Mouse (Mus musculus) hindbrain, embryonic 10.5 days (tissue): Measurements from ENCODE around the gene Ttc36. TPM values are rescaled to one million over a fixed set of nuclear protein-coding genes. Genes with fewer than 3 reads are reported as not detected.
"Not testable (repeated sequence)": the region's sequence is repeated elsewhere in the genome, so short reads cannot be mapped to it uniquely, and the experiment has no call there.

ENCODE experiments used
- DNase-seq: peaks from one replicate; pipeline ENCODE4 v3.0.0-alpha.2; 2017; ENCODE audit warnings: low spot score
- H3K27ac ChIP-seq: fragments of 300-500 bp; sonication (generic); 2 replicates; pipeline ENCODE4 v1.5.1; 2016; ENCODE audit warnings: mild to moderate bottlenecking, moderate library complexity
- H3K27me3 ChIP-seq: fragments of 300-500 bp; sonication (generic); 2 replicates; pipeline ENCODE4 v1.6.1; 2016; ENCODE audit warnings: mild to moderate bottlenecking; ENCODE audit not compliant: poor library complexity, insufficient read depth, severe bottlenecking
- H3K36me3 ChIP-seq: fragments of 300-500 bp; sonication (generic); 2 replicates; pipeline ENCODE4 v1.6.1; 2016; ENCODE audit warnings: mild to moderate bottlenecking, moderate library complexity
- H3K4me1 ChIP-seq: fragments of 300-500 bp; sonication (generic); replicated peaks from 2 replicates; pipeline ENCODE4 v1.6.1; 2016; ENCODE audit warnings: mild to moderate bottlenecking
- H3K4me3 ChIP-seq: fragments of 300-500 bp; sonication (generic); 2 replicates; pipeline ENCODE4 v1.5.1; 2016; ENCODE audit warnings: mild to moderate bottlenecking, moderate library complexity
- H3K9me3 ChIP-seq: fragments of 300-500 bp; sonication (generic); 2 replicates; pipeline ENCODE4 v1.6.1; 2016; ENCODE audit warnings: mild to moderate bottlenecking, moderate library complexity
- WGBS: fragments of 180-500 bp; shearing (Covaris S2); methylation state at CpG from one replicate; pipeline ENCODE4 v1.1.7; 2016; 5-methylcytosine and 5-hydroxymethylcytosine counted together
- polyA plus RNA-seq: library from polyadenylated mRNA; unstranded; fragments of >200 nt; fragmentation: Nextera tagmentation; extraction: Ambion mirVana; gene quantifications from 2 replicates; pipeline ENCODE4 v1.2.1, GENCODE M21; 2016

The Ttc36 gene
- polyA plus RNA-seq, 1 experiment from 2014 or later, result 0.75 TPM

DNA sequence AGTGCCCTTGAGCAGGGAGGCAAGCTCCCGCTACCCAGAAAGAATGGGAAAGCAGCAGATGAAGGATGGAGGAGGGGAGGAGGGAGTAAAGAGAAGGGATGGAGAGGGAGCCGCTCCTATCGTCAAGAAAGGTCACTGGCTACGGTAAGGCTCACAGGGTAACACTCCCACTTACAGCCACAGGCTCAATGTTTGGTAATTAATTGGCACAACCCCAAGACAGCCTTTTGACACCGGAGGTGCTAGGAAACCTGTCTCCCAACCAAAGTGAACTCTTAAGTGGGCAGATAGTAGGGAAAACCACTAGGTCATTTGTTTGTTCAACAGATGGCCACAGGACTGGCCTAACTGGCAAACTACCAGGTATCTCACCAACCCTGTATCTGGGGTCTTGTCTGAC is 4.3 kb upstream of the Ttc36 start:
- H3K27ac ChIP-seq, result no peak overlapping the region
- H3K36me3 ChIP-seq, result peaks cover 77% of the 10 kb centered on the region
- 74% methylated on average over 5 of the region's 5 CpGs for WGBS
- H3K4me1 ChIP-seq, result no peaks in the 10 kb centered on the region
- DNase-seq, result no peak
- H3K9me3 ChIP-seq, result no peaks in the 10 kb centered on the region
- peaks cover 4% of the 10 kb centered on the region; the same call in 1 of the 2 replicates for H3K27me3 ChIP-seq
- H3K4me3 ChIP-seq, result no peak overlapping the region

DNA sequence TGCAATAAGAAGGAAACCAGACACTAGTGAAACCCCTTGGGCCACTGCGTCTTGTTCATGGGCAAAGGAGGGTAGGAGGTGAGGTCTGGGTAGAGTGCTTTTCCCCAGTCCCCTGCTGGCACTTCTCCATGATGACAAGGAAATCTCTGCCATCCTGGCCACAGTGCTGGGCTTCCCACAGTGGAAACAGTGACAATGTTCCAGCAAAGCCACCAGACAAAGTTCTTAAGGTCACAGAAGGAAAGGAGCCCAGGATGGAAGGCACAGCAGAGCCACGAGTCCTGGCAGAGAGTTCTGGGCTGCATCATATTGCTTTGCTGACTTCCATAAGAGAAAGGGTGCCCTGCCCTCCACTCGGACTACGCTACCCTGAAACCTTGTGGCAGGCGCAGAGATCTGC is 2.7 kb upstream of the Ttc36 start:
- Histone ChIP-seq H3K4me1 (no peaks in the 10 kb centered on the region), H3K36me3 (peaks cover 61% of the 10 kb centered on the region), H3K4me3 (no peak overlapping the region), H3K27ac (no peak overlapping the region), H3K9me3 (no peaks in the 10 kb centered on the region), H3K27me3 (peaks cover 20% of the 10 kb centered on the region)
- WGBS, result 98% methylated on average over 5 of the region's 5 CpGs
- DNase-seq, result no peak

DNA sequence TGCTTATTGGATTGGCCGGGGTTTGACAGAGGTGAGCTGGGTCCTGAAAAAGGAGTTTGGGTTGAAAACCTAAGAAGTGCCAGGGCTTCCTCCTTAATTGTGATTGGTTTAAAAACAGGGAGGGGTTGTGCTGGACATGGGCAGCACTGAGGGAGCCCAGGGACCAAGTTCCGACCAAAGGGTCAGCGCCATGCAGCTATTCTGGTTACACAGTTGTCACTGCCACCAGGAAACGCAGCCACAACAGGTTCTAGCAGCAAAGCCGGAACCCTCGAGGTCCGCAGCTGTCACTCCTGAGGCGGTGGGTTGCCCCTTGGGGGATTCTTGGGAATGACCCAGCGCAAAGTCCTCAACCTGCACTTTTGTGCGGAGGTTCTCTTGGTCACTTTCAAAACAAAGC is 1.8 kb upstream of the Ttc36 start:
- Histone ChIP-seq H3K4me3 (no peak overlapping the region), H3K4me1 (peaks cover 8% of the 10 kb centered on the region), H3K36me3 (peaks cover 52% of the 10 kb centered on the region), H3K27me3 (peaks cover 28% of the 10 kb centered on the region), H3K9me3 (no peaks in the 10 kb centered on the region), H3K27ac (no peak overlapping the region)
- WGBS, result 92% methylated on average over 10 of the region's 10 CpGs
- no peak for DNase-seq

DNA sequence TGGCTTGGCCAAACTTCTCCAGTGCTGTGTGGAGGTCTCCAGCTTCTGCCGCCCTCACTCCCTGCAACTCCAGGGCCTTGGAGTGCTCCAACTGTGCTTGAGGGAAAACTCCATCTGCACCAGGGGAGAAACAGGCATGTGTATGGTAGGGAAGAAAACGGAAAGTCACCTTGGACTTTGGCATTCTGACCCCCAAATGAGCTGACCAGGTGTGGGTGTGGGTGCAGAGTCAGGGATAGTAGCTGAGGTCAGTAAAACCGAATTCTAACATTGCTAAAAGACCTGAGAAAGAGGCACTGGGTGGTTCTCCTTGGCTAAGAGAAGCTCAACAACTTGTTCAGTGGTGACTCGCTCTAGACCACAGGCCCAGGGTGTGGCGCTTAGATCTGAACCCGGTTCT is 1.2 kb downstream of the Ttc36 start:
- Histone ChIP-seq H3K4me3 (no peak overlapping the region), H3K36me3 (peaks cover 22% of the 10 kb centered on the region), H3K9me3 (no peaks in the 10 kb centered on the region), H3K4me1 (peaks cover 25% of the 10 kb centered on the region), H3K27me3 (peaks cover 48% of the 10 kb centered on the region), H3K27ac (no peak overlapping the region)
- WGBS, result 83% methylated on average over 6 of the region's 6 CpGs
- DNase-seq, result no peak

DNA sequence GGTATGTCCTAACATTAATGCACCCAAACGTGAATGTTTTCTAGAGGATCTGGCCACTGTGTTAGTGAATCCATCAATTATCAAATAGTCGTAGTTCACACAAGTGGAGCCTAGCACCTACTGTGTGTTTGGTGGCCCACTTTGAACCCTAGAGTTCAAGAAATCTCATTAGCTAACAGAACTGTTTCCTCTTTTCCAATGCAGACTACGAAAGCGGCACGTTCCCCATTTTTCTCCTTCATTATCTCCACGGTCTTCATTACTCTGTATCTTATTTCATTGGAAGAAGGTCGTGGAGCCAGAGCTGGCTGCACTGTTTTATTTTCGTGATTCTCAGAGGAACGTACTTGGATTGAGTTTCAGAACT is 2.9 kb downstream of the Ttc36 start:
- peaks cover 54% of the 10 kb centered on the region for H3K27me3 ChIP-seq
- peak overlapping the region; percentile 87 for H3K27ac ChIP-seq
- WGBS, result 45% methylated on average over 9 of the region's 9 CpGs

DNA sequence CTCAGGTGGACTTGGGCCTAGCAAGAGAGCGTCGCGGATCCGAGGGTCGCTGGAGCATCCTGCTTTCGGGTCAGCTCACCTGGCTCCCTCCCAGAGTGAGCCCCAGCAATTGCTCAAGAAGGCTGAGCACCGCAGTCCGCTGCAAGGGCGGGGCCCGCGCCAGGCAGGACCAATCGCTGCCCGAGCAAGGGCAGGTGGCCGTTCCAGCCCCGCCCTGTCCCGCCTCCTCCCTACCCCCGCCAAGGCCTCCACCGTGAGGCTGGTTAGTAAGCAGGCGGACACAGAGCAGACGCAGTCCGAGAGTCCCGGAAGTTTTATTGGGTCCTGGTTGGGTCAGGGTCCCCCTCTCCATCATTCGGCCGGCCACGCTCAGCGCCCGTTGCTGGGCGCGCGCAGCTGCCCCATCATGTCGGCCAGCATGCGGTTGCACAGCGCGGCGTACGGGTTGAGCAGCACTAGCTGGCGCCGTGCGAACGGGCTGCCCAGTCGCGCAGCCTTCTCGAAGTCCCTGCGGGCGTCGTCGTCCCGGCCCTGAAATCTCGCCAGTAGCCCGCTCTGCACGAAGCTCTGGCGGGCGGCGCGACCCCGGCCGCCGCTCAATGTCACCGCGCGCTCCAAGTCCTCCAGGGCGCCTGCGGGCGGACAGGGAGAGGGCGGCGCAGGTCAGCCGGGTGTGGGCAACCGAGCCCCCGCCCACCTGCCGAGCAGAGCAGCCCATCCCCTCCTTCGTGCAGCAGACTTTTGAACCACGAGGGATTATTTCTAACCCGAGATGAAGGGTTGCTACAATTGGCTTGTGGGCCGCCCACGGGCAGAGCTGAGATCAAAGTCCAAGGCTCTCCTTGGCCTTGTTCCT is 3.5 kb downstream of the Ttc36 start, which contains the start of gene Tmem25:
Tmem25 (minus strand) TSS at position 206 of the 856 bp plus-strand sequence.
- WGBS, result under 1% methylated on average over 75 of the region's 75 CpGs
- H3K4me3 ChIP-seq, result peak within 1 kb of the TSS; percentile 67
- peak; percentile 86 for DNase-seq
- H3K27ac ChIP-seq, result peak within 1 kb of the TSS; percentile 87
- no peaks in the 10 kb centered on the region for H3K9me3 ChIP-seq
- peaks cover 54% of the 10 kb centered on the region for H3K27me3 ChIP-seq
- peaks cover 25% of the 10 kb centered on the region for H3K4me1 ChIP-seq
- no peaks in the 10 kb centered on the region for H3K36me3 ChIP-seq

More for the DNA sequence above, 2.9 kb downstream of the Ttc36 start:
- no peak for DNase-seq
- H3K4me3 ChIP-seq, result peak overlapping the region; percentile 67
- H3K36me3 ChIP-seq, result peaks cover 5% of the 10 kb centered on the region
- no peaks in the 10 kb centered on the region for H3K9me3 ChIP-seq
- H3K4me1 ChIP-seq, result peaks cover 25% of the 10 kb centered on the region

DNA sequence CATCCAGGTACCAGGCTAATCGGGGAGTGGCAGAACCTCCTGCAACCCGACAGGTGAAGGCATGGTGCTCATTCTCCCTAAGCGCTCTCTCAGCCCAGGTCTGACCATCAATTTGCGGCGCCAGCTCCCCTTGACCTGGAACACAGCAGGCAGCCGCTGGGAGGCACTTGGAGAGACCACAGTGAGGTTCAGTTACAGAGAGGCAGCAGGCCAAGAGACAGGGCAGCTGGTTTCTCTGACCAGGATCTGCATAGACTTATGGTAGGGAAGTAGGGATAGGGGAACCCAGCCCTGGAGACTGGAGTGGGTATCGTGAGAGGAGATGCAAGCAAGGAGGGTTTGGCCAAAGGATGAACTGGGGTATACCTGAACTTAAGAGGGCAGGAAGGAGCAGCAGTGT is 4.6 kb downstream of the Ttc36 start:
- peaks cover 25% of the 10 kb centered on the region for H3K4me1 ChIP-seq
- H3K27me3 ChIP-seq, result peaks cover 54% of the 10 kb centered on the region
- peak overlapping the region; percentile 67 for H3K4me3 ChIP-seq
- H3K27ac ChIP-seq, result no peak overlapping the region
- H3K36me3 ChIP-seq, result no peaks in the 10 kb centered on the region
- WGBS, result 40% methylated on average over 7 of the region's 7 CpGs
- no peak for DNase-seq
- no peaks in the 10 kb centered on the region for H3K9me3 ChIP-seq

DNA sequence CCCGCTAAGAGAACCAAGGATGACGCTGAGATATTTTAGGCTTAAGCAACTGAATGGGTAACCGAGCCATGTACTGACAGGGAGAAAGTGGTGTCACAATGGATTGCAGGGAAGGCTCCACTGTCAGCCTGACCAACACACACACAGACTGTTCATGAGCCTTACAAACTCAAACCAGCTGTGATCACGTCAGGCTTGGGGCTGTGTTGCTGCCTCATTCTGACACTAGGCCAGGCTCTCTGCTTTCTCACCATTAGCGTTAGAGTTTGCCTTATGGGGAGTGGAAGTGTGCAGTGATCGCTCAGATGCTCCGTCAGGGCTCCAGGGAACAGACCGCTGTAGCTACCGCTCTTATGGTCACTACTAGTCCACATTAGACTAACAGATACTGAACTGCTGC is 10.0 kb downstream of the Ttc36 start:
- Histone ChIP-seq H3K4me1 (no peaks in the 10 kb centered on the region), H3K36me3 (peaks cover 52% of the 10 kb centered on the region), H3K9me3 (no peaks in the 10 kb centered on the region), H3K4me3 (no peak overlapping the region), H3K27me3 (peaks cover 13% of the 10 kb centered on the region), H3K27ac (no peak overlapping the region)
- WGBS, result 80% methylated on average over 9 of the region's 9 CpGs
- DNase-seq, result no peak

DNA sequence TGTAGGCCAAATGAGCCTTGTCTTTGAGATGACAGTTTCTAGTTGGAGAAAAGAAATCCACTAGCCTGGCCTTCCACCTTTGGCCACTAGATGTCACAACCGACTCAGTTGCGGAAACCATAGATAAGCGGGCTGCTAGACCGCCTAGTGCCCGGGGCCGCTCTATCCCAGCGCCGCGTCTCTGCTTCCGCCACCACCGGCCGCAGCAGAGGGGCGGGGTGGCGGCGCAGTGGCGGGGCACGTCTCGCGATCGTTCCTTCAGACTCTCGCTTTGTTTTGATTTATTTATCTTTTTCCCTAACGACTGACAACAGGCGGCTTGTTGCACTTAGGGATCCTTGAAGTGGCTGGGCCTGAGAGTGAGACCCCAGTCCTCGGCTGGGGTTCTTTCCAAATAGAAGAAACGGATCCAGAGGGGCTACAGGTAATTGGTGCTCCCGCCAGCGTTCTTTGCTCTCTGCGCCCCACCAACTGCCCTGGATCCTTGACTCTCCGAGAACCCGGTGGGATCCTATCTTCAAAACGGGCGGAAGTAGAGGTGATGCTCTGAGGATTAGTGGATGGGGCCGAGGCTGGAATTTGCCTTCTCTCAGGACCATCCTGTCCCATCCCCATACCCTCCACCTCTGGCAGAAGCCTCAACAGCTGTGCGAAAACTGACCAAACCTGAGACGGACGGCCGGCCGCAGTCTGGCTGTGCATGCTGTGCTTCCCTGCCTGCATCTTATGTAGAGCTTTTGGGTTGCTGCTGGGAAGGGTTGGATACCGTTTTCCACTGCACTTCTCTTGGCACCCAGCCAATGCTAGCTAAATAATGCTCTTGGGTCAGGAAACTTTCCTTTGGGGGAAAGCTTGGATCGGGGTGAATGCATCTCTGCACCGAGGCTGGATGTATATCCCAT is 29.9 kb downstream of the Ttc36 start:
- Histone ChIP-seq H3K36me3 (peaks cover 24% of the 10 kb centered on the region), H3K4me3 (peak overlapping the region; percentile 72), H3K27ac (peak overlapping the region; percentile 89), H3K27me3 (no peaks in the 10 kb centered on the region), H3K9me3 (no peaks in the 10 kb centered on the region), H3K4me1 (peaks cover 7% of the 10 kb centered on the region)
- under 1% methylated on average over 41 of the region's 41 CpGs for WGBS
- DNase-seq, result peak; percentile 93

DNA sequence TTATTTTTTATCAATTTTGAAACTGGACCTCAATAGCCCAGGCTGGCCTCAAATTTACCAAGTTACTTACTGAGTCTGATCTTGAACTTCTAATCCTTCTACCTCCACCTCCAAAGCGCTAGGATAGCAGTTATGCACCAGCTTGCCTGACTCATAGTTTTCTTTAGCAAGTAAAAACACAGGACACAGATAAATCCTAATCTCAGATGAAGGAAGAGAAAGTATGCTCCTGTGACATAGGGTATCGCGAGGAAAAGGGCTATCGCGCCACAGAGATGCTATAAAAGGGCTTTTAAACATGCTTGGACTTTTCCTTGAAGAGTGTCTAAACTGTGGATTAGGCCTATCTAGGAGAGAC is 30.5 kb downstream of the Ttc36 start:
- WGBS, result 22% methylated on average over 5 of the region's 5 CpGs
- no peak overlapping the region for H3K27ac ChIP-seq
- H3K27me3 ChIP-seq, result no peaks in the 10 kb centered on the region
- peaks cover 7% of the 10 kb centered on the region for H3K4me1 ChIP-seq
- H3K36me3 ChIP-seq, result peaks cover 24% of the 10 kb centered on the region
- no peaks in the 10 kb centered on the region for H3K9me3 ChIP-seq
- no peak for DNase-seq
- H3K4me3 ChIP-seq, result peak overlapping the region; percentile 72

DNA sequence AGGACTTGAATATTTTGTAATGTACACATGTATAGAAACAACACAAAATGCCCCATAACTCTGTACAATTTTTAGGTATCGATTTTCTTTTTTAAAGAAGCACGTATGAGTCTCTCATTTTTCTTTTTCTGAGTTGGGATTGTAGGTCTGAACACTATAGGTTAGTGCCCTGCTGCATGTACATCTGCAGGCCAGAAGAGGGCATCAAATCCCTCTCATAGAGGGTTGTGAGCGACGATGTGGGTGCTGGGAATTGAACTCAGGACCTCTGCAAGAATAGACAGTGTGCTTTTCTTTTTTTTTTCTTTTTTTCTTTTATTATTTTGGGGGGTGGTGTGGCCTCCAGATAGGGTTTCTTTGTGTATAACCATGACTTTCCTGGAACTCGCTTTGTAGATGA is 31.5 kb downstream of the Ttc36 start:
- no peak overlapping the region for H3K4me3 ChIP-seq
- peaks cover 20% of the 10 kb centered on the region for H3K36me3 ChIP-seq
- H3K9me3 ChIP-seq, result no peaks in the 10 kb centered on the region
- 93% methylated on average over 5 of the region's 5 CpGs for WGBS
- DNase-seq, result no peak
- H3K4me1 ChIP-seq, result peaks cover 13% of the 10 kb centered on the region
- no peak overlapping the region for H3K27ac ChIP-seq
- no peaks in the 10 kb centered on the region for H3K27me3 ChIP-seq

DNA sequence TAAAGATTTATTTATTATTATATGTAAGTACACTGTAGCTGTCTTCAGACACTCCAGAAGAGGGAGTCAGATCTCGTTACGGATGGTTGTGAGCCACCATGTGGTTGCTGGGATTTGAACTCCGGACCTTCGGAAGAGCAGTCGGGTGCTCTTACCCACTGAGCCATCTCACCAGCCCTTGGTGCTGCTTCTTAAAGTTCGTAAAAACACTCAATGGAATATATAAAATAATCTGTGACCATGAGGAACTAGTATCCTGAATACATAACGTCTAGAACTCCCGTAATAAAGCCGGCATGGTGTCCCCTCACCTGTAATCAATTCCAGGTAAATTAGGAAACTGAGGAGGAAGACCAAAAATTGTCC is 34.9 kb downstream of the Ttc36 start:
- H3K4me3 ChIP-seq, result peak overlapping the region; percentile 100
- not testable (repeated sequence) for H3K36me3 ChIP-seq, H3K27me3 ChIP-seq, H3K9me3 ChIP-seq, DNase-seq
- H3K27ac ChIP-seq, result peak overlapping the region; percentile 97; the same call in 1 of the 2 replicates
- peaks cover 22% of the 10 kb centered on the region for H3K4me1 ChIP-seq
- 37% methylated on average over 9 of the region's 9 CpGs for WGBS
